Mouse (Mus musculus) kidney, adult 9 months (tissue): ENCODE measurements around the gene Ybx2.
A peak's percentile ranks its signal among the peaks of the same experiment; 100 is the strongest.
"Not testable (repeated sequence)": the region's sequence is repeated elsewhere in the genome, so short reads cannot be mapped to it uniquely, and the experiment has no call there.

Source experiments
- DNase-seq: peaks from one replicate; pipeline ENCODE4 v3.0.0; 2022

The Ybx2 gene

GRCm38 (mm10) chr11:69915667-69916627 is 19.6 kb upstream of the Ybx2 start:
- DNase-seq: no peak

GRCm38 (mm10) chr11:69916652-69917378 is 18.8 kb upstream of the Ybx2 start:
- not testable (repeated sequence) for DNase-seq

GRCm38 (mm10) chr11:69917379-69917948 is 18.1 kb upstream of the Ybx2 start:
- DNase-seq: no peak

- no peak for DNase-seq
Measured at GRCm38 (mm10) chr11:69918118-69918517, 17.5 kb upstream of the Ybx2 start.

- no peak for DNase-seq
Measured at GRCm38 (mm10) chr11:69919053-69919452, 16.5 kb upstream of the Ybx2 start.

- DNase-seq: peak; percentile 90
Measured at GRCm38 (mm10) chr11:69919661-69920265, 15.8 kb upstream of the Ybx2 start.

GRCm38 (mm10) chr11:69920266-69921031 is 15.1 kb upstream of the Ybx2 start:
- DNase-seq: peak; percentile 69

- peak; percentile 100 for DNase-seq
Measured at GRCm38 (mm10) chr11:69921114-69922011, 14.2 kb upstream of the Ybx2 start, which contains the start of gene Eif5a. TSS of gene Eif5a (minus strand) at chr11:69921958.

- DNase-seq: peak; percentile 42
Measured at GRCm38 (mm10) chr11:69922012-69922756, 13.4 kb upstream of the Ybx2 start.

GRCm38 (mm10) chr11:69922796-69923195 is 12.8 kb upstream of the Ybx2 start:
- no peak for DNase-seq

GRCm38 (mm10) chr11:69927501-69927900 is 8.1 kb upstream of the Ybx2 start:
- DNase-seq: no peak

GRCm38 (mm10) chr11:69929712-69930111 is 5.9 kb upstream of the Ybx2 start:
- DNase-seq: no peak

GRCm38 (mm10) chr11:69930176-69930575 is 5.4 kb upstream of the Ybx2 start:
- not testable (repeated sequence) for DNase-seq

GRCm38 (mm10) chr11:69930967-69931537 is 4.5 kb upstream of the Ybx2 start:
- no peak for DNase-seq

GRCm38 (mm10) chr11:69931769-69932168 is 3.8 kb upstream of the Ybx2 start:
- DNase-seq: no peak

- no peak for DNase-seq
Measured at GRCm38 (mm10) chr11:69932254-69932653, 3.3 kb upstream of the Ybx2 start.

- DNase-seq: no peak
Measured at GRCm38 (mm10) chr11:69933066-69933465, 2.5 kb upstream of the Ybx2 start.

GRCm38 (mm10) chr11:69934169-69934568 is 1.4 kb upstream of the Ybx2 start:
- peak; percentile 90 for DNase-seq

- no peak for DNase-seq
Measured at GRCm38 (mm10) chr11:69934681-69935080, 915 bp upstream of the Ybx2 start.

GRCm38 (mm10) chr11:69936156-69936555 is 560 bp downstream of the Ybx2 start:
- peak; percentile 50 for DNase-seq
